ENCODE assay signal across 10 mouse cellular contexts in genomic region chr12:117083856-117084701, GRCm38 (mm10).
DNase-seq lines count a peak whose midpoint lies in the region; ATAC-seq lines count a peak whose summit lies in the region.
"Had no signal": no experiment of that assay in that cellular context is flagged by ENCODE, and none has a peak within 500 bp of the region (broad histone marks: within the 10 kb centered on the region; RNA-seq: fewer than 3 reads in every experiment).

No protein-coding gene starts in this region.

- no peaks in the 10 kb centered on the region for H3K9me3 ChIP-seq in kidney, embryonic 14.5 days (ENCODE audit: control insufficient read depth, low read length)
- H3K9me3 ChIP-seq in forebrain, embryonic 14.5 days (replicated peaks; ENCODE audit: control insufficient read depth, low read length), result no peaks in the 10 kb centered on the region
- H3K9me3 ChIP-seq in midbrain, embryonic 11.5 days (ENCODE audit: control insufficient read depth, low read length), result no peaks in the 10 kb centered on the region
- H3K9me3 ChIP-seq: limb, embryonic 15.5 days had no signal

- H3K4me1 ChIP-seq in kidney, embryonic 14.5 days (ENCODE audit: control insufficient read depth, insufficient read depth, low read length), result no peaks in the 10 kb centered on the region
- peaks cover 20% of the 10 kb centered on the region for H3K4me1 ChIP-seq in forebrain, embryonic 14.5 days (ENCODE audit: control insufficient read depth, insufficient read depth, low read length)
- H3K4me1 ChIP-seq in midbrain, embryonic 11.5 days (ENCODE audit: control insufficient read depth, insufficient read depth, low read length), result peaks cover 24% of the 10 kb centered on the region

- no peak overlapping the region for H3K4me2 ChIP-seq in kidney, embryonic 14.5 days (replicated peaks; ENCODE audit: low read depth, low read length)
- no peak overlapping the region for H3K4me2 ChIP-seq in forebrain, embryonic 14.5 days (ENCODE audit: low read length)
- H3K4me2 ChIP-seq in midbrain, embryonic 11.5 days, result no peak overlapping the region
- H3K4me2 ChIP-seq: limb, embryonic 15.5 days had no signal

- no peaks in the 10 kb centered on the region for H3K27me3 ChIP-seq in kidney, embryonic 14.5 days (ENCODE audit: control insufficient read depth, insufficient read depth, low read length)
- no peaks in the 10 kb centered on the region for H3K27me3 ChIP-seq in forebrain, embryonic 14.5 days (replicated peaks; ENCODE audit: control insufficient read depth, insufficient read depth, low read length)
- H3K27me3 ChIP-seq in midbrain, embryonic 11.5 days (ENCODE audit: control insufficient read depth, insufficient read depth, low read length), result no peaks in the 10 kb centered on the region
- H3K27me3 ChIP-seq: limb, embryonic 15.5 days had no signal

- H3K4me3 ChIP-seq in kidney, embryonic 14.5 days (ENCODE audit: low read length), result no peak overlapping the region
- H3K4me3 ChIP-seq in forebrain, embryonic 14.5 days (ENCODE audit: low read depth, low read length), result no peak overlapping the region
- H3K4me3 ChIP-seq in midbrain, embryonic 11.5 days (ENCODE audit: low read depth, low read length), result no peak overlapping the region
- H3K4me3 ChIP-seq: limb, embryonic 15.5 days had no signal

- H3K27ac ChIP-seq in kidney, embryonic 14.5 days (ENCODE audit: low read depth, low read length), result no peak overlapping the region
- peak overlapping the region; percentile 35; the same call in 1 of the 2 replicates for H3K27ac ChIP-seq in forebrain, embryonic 14.5 days (ENCODE audit: low read depth, low read length)
- H3K27ac ChIP-seq in midbrain, embryonic 11.5 days (ENCODE audit: low read depth, low read length), result peak overlapping the region; percentile 36; the same call in 1 of the 2 replicates
- H3K27ac ChIP-seq: limb, embryonic 15.5 days had no signal

- ATAC-seq in kidney, embryonic 14.5 days (ENCODE audit: low FRiP score, low TSS enrichment), result 0 out of 2 replicates have a peak, but pooled peaks have one; percentile 55
- ATAC-seq in forebrain, embryonic 14.5 days, result peak; percentile 40
- peak; percentile 65; the same call in 1 of the 2 replicates for ATAC-seq in midbrain, embryonic 11.5 days (ENCODE audit: low FRiP score)

- DNase-seq in adrenal gland, adult (ENCODE audit: inconsistent age in 2 of 2, low spot score in 1 of 2), result peak; percentile 36 to 70
- no peak for DNase-seq in adrenal gland, adult 8-10 months
- no peak for DNase-seq in kidney, postnatal 14 days
- DNase-seq in forebrain, embryonic 14.5 days (ENCODE audit: low spot score), result peak; percentile 56
- DNase-seq in midbrain, embryonic 11.5 days (ENCODE audit: low spot score, missing footprints), result no peak
- DNase-seq in spleen, postnatal 10 days (ENCODE audit: low spot score in 2 of 2), result no peak
- DNase-seq in urinary bladder, postnatal 14 days (ENCODE audit: low spot score), result no peak
- DNase-seq: layer of hippocampus, adult 9-11 months had no signal

- no peak overlapping the region for H3K9ac ChIP-seq in kidney, embryonic 14.5 days (ENCODE audit: low read depth, low read length)
- H3K9ac ChIP-seq in forebrain, embryonic 14.5 days (ENCODE audit: low read length), result 0 out of 2 replicates have a peak overlapping the region, but pooled peaks have one; percentile 10
- no peak overlapping the region; the same call in 1 of the 2 replicates for H3K9ac ChIP-seq in midbrain, embryonic 11.5 days (ENCODE audit: low read length)
- H3K9ac ChIP-seq: limb, embryonic 15.5 days had no signal

- 70% methylated on average over 3 of the region's 3 CpGs for WGBS in kidney, embryonic 14.5 days
- WGBS in forebrain, embryonic 14.5 days, result 22% methylated on average over 3 of the region's 3 CpGs
- 54% methylated on average over 3 of the region's 3 CpGs for WGBS in midbrain, embryonic 11.5 days

- no peaks in the 10 kb centered on the region for H3K36me3 ChIP-seq in kidney, embryonic 14.5 days (ENCODE audit: control insufficient read depth, insufficient read depth, low read length)
- H3K36me3 ChIP-seq in forebrain, embryonic 14.5 days (ENCODE audit: control insufficient read depth, insufficient read depth, low read length), result no peaks in the 10 kb centered on the region
- no peaks in the 10 kb centered on the region for H3K36me3 ChIP-seq in midbrain, embryonic 11.5 days (ENCODE audit: control insufficient read depth, insufficient read depth, low read length)
- H3K36me3 ChIP-seq: limb, embryonic 15.5 days had no signal

Comparison
In these comparisons a context has a peak if more than half of its experiments do, and no peak if none do; other contexts are left out.
1. DNase-seq: peak in adrenal gland, adult (2 of 2) and forebrain, embryonic 14.5 days (single experiment); none in adrenal gland, adult 8-10 months (single experiment), kidney, postnatal 14 days (single experiment), midbrain, embryonic 11.5 days (single experiment), spleen, postnatal 10 days (0 of 2) and urinary bladder, postnatal 14 days (single experiment).
2. Peak in every context shown above with its lines, with median percentiles within 50 percentile points of each other: ATAC-seq.